Mouse (Mus musculus): Measurements from ENCODE around the gene Tmem247.
A peak's percentile ranks its signal among the peaks of the same experiment; 100 is the strongest.

The Tmem247 gene

GRCm38 (mm10) chr17:86965121-86965520, 48.0 kb downstream of the Tmem247 start:
- DNase-seq, result no peak

GRCm38 (mm10) chr17:86966040-86966439, 48.9 kb downstream of the Tmem247 start:
- DNase-seq, result no peak

GRCm38 (mm10) chr17:86967048-86967447, 49.9 kb downstream of the Tmem247 start:
- no peak for DNase-seq

GRCm38 (mm10) chr17:86967536-86968525, 50.7 kb downstream of the Tmem247 start:
- DNase-seq, result peak; percentile 19

GRCm38 (mm10) chr17:86968581-86968980, 51.4 kb downstream of the Tmem247 start:
- no peak for DNase-seq

- no peak for DNase-seq
Measured at GRCm38 (mm10) chr17:86969582-86969981, 52.4 kb downstream of the Tmem247 start.

GRCm38 (mm10) chr17:86970026-86970750, 53.0 kb downstream of the Tmem247 start:
- no peak for DNase-seq

GRCm38 (mm10) chr17:86971036-86971435, 53.9 kb downstream of the Tmem247 start:
- DNase-seq, result no peak

- DNase-seq, result no peak
Measured at GRCm38 (mm10) chr17:86971860-86972259, 54.7 kb downstream of the Tmem247 start.

Measured in kidney, adult 9 months (tissue).